Mouse (Mus musculus) testis, adult 2 months (tissue): ENCODE measurements at regions not wholly inside any gene's neighbourhood (a gene's known extent, or its start where the extent isn't known, plus 50 kb on each side); places are given as distances from the start of the nearest gene placed in this dataset.

Experiments
- CTCF ChIP-seq: fragments of 200-500 bp; IDR thresholded peaks from 2 replicates; pipeline ENCODE4 v1.5.1; 2012; ENCODE audit warnings: low read depth, mild to moderate bottlenecking, inconsistent platforms, low read length, moderate library complexity; ENCODE audit not compliant: control insufficient read depth, insufficient read depth, insufficient replicate concordance
- POLR2A ChIP-seq: fragments of 200-500 bp; IDR thresholded peaks from 2 replicates; pipeline ENCODE4 v1.6.1; 2012; ENCODE audit warnings: low read depth, mild to moderate bottlenecking, inconsistent platforms, low read length, moderate library complexity; ENCODE audit not compliant: control insufficient read depth

- TF ChIP-seq CTCF (no peak), POLR2A (no peak; the same call in 1 of the 2 replicates)
These were observed 77.0 kb upstream of the Lgr5 start for GRCm38 (mm10) chr10:115664567-115664966.
